Mouse (Mus musculus) neural tube, embryonic 10.5 days (tissue): Measurements from ENCODE around the gene Syne1.
"Not testable (repeated sequence)": the region's sequence is repeated elsewhere in the genome, so short reads cannot be mapped to it uniquely, and the experiment has no call there.

Experiments
- DNase-seq: peaks from one replicate; pipeline ENCODE4 v3.0.0-alpha.2; 2017; ENCODE audit warnings: low spot score; ENCODE audit errors: extremely low spot score

The Syne1 gene

GRCm38 (mm10) chr10:5520695-5521094, 30.6 kb downstream of the Syne1 start:
- DNase-seq, result no peak

GRCm38 (mm10) chr10:5515330-5515729, 36.0 kb downstream of the Syne1 start:
- no peak for DNase-seq

DNA sequence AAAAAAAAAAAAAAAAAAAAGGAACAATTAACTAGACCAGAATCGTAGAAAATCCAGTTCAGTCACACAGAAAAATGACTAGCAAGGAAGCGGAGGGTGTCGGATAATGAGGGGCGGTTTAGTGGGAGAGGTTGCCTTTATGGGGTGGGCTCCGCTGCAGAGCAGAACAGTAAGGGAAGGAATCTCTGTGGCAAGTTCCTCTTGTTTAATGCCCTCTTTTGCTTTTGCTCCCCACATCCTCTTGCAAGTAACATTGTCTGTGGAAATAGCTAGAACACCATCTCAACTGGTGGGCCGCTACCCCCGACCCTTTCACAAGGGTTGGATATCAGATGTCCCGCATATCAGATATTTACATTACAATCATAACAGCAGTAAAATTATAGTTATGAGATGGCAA, 37.1 kb downstream of the Syne1 start:
- DNase-seq, result no peak

DNA sequence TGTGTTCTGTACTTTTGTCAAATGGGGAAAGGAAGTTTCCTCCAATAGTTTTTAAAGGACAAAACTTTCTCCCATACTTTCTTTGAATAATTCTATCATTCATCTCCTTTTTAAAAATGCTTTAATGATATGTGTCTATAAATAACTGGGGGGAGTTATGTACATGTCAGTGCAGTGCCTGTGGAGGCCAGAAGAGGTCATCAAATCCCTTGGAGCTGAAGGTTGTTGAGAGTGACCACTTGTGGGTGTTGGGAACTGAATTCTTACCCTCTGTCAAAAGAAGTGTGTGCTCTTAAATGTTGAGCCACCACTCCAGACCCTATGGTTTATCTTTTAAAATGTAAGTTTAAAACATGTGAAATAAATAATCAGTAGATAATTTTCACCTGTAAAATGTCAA, 39.0 kb downstream of the Syne1 start:
- DNase-seq, result no peak

GRCm38 (mm10) chr10:5511403-5511802, 39.9 kb downstream of the Syne1 start:
- no peak for DNase-seq

- no peak for DNase-seq
These were observed 43.8 kb downstream of the Syne1 start for GRCm38 (mm10) chr10:5507478-5507877.

- no peak for DNase-seq
These were observed 46.5 kb downstream of the Syne1 start for GRCm38 (mm10) chr10:5504761-5505160.

DNA sequence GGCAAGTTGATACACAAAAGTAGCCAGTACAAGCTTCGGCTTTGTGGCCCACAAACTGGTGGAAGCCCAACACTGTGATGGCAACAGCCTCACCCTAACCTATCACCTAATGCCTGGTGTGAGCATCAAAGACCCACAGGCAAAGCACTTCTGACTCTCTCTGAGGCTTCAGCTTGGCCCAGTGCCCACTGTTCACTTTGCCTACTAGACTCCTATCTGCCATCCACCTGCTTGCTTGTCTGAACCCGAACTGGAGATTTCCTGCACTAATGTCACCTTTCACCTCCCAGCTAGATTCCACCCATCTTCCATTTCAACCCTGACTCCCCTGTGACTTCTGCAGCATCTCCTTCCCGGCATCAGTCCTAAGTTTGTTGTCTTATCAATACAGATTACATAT, 47.4 kb downstream of the Syne1 start:
- DNase-seq, result no peak

DNA sequence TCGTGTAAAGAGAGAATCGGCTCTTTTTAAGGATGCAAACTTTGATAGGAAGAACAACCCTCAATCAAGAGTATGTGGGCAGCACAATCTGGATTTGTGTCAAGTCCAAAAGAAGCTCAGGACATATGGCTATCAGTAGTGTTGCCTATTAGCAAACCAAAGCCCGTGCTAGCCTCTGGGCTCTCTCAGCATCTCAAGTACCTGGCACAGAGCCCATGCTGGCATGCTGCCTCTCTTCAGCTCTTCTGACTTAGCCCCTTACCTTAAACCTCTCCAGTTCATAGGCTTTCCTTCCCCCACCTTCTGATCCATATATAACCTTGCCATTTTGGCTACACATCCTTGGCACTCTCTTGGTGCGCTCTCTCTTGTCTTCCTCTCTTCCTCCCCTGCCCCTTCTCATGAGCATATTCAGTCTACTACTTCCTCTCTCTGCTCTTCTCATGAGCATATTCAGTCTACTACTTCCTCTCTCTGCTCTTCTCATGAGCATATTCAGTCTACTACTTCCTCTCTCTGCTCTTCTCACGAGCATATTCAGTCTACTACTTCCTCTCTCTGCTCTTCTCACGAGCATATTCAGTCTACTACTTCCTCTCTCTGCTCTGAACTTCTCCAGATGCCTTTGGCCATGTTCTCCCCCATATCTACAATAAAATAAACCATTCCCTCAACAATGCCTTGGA, 51.5 kb downstream of the Syne1 start:
- not testable (repeated sequence) for DNase-seq

GRCm38 (mm10) chr10:5497859-5498258, 53.4 kb downstream of the Syne1 start:
- DNase-seq, result no peak

GRCm38 (mm10) chr10:5491050-5491449, 60.2 kb downstream of the Syne1 start:
- no peak for DNase-seq

- DNase-seq, result no peak
These were observed 61.3 kb downstream of the Syne1 start for GRCm38 (mm10) chr10:5490029-5490428.

DNA sequence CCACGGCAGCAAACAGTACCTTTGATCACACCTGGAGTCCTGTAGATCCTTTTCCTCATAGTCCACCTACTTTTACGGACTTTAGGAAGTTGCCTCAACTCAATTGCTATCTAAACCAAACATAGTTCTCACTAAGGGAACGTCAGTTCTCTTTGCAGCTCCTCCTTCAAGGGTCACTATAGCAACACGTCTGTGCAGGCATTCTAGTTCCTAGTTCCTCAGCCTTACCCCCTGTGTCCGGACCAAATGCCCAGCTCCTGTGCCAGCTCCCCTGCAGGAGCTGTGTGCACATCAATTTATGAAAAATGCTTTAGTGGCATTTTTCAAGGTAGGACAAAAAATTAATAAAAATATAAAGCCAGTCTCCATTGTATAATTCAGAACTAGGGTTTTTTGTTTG, 63.2 kb downstream of the Syne1 start:
- no peak for DNase-seq

- no peak for DNase-seq
These were observed 70.4 kb downstream of the Syne1 start for GRCm38 (mm10) chr10:5480552-5481550.

DNA sequence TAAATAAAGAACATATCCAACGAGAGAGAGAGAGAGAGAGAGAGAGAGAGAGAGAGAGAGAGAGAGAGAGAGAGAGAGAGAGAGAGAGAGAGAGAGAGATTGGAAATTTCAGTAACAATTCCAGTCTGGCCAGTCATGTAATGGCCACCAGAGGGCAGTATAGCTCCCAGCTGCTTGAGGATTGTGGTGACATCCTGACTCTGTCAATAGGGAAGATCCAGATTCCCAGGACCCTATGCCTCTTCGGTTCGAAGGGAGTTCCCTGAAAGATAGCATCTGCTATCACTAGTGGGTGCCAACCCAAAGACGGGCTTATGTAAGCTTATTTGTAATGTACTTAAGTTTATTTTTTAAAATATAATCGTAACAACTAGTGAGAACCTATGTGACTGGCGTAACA, 71.2 kb downstream of the Syne1 start:
- DNase-seq, result peak; percentile 31

DNA sequence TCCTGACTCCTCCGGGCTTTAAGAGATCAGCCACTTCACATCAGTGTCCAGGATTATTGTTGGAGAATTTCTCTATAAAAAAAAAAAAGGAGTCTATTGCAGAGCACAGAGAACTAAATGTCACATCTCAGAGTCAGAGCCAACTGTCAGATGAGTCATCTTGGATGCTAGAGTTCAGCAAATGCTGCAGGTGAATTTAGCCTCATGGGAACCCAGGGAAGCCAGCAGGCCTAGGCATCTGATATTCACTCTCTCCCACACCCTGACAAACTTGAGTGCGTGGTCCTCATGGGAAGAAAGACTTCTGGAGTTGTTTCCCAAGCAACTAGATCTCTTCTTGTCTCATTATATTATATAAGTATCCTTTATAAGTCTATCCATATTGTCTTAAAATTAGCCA, 82.6 kb downstream of the Syne1 start:
- no peak for DNase-seq

DNA sequence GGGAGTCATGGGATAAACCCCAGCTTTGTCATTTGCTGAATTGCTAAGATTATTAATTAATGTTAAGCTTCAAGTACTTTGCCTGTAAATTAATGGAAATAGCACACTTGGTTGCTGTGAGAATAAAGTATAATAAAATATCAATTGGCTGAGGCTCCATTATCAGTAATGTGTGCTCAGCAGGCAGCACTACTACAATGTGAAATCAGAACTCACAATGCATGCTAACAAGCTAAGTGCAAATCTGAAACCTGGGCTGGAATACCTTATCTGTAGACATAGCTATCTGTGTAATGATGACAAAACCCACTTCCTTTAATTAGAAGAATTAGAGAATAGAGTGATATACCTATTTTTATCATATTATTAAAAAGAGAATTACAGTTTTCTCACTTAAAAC, 97.5 kb downstream of the Syne1 start:
- no peak for DNase-seq

DNA sequence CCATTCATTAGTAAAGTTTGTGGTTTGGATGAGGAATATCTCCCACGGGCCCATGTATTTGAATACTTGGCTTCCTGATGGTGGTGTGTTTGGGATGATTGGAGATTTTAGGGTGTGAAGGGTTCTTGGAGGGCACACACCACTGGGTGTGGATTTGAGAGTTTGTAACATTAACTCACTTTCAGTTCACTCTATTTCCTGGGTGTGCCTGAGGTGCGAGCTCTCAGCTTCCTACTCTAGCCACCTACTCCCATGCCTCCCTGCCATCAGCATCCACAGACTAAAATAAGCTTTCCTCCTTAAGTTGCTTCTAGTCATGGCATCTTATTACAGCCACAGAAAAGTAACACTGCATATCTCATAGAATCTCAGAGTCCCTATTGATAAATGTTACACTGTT, 101.3 kb downstream of the Syne1 start:
- DNase-seq, result no peak

DNA sequence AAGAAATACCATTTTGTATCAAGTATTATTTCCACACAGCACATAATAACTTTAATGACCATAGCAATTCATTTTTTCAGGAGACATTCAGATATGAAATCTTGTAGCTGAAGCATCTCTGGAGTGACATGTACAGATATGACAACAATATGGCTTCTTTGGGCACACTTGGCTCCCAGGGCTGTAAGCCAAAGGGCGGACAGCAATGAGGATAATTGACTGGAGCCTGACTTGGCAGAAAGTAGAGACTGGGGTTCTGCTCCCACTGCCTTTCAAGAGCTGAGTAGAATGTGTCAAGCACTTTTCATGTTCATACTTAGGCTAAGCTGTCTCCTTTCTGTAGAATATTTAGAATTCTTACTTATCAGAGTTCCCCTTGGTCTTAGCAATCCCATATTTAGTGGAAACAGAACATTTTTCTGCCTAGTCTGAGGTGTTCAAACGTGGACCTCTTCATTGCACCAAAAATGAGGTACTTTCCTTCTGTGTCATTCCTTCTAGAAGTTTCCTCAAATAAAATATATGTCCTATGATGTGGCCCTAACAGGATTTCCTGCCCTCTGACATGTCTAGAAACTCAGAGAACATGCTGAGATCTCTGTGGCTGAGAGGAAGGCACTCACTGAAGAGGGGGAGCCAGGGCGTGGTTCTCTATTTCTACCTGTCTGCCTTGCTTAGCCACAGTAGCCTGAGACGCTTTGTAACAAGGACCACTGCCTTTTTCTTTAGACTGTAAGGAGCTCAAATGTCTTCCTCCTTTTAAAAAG, 103.1 kb downstream of the Syne1 start:
- no peak for DNase-seq

DNA sequence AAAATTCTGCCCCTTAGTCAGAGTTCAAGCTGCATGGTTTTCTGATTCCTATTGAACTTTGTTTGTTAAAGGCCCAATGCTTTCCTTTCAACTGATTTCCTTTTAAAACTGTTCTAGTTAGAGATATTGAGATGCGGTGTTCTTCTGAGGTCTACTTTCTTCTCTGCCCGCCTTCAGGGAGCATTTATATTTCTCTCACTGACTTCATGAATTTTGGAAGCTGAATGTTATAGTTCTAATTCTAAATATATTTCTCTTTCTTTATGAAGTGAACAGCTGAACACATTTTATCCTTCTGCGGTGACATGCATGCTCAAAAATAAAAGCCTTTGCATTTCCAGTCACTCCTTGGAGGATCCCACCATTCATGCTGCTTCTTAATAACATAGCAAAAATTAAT, 106.0 kb downstream of the Syne1 start:
- DNase-seq, result no peak

DNA sequence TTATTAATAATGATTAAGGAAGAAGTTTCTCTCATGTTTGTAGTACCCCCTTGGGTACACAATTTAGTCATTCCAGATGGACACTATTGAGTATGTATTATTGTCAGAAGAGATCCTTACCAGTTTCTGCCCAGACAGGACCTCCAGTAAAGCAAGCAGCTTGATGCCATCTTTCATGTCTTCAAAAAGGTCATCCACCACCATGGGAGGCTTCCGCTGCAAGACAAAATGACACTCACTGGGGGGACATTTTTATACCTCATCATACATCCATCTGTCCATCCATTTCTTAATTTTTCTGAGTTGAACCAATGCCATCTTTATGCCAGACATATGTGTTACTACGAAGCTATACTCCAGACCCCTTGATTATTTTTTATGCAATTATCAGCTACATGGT, 108.3 kb downstream of the Syne1 start:
- no peak for DNase-seq

DNA sequence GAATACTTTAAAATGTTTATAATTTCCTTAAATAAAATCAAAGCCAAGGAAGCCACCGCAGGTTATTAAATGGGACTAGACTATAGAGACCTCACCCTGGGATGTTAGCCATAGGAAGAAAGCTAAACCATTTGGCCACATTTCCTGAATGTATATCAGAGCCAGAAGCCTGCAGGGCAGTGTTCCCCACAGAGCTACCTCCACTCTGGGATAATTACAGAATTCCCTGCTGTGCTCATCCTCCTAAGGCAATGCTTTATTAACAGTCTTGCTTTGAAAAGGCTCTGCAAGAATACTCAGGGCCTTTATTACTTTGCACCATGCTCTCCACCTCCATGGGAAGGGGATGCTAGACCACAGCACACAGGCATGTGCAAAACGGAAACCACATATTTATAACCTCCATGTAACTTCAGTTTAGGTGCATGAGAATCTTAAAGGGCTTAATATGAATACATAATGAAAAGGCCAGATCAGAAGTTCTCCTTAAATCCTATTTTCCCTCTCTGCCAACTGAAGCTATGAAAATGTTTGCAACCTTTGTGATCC, 111.4 kb downstream of the Syne1 start:
- DNase-seq, result no peak
